Mouse (Mus musculus): ENCODE measurements around the gene Lin28a.

DNA sequence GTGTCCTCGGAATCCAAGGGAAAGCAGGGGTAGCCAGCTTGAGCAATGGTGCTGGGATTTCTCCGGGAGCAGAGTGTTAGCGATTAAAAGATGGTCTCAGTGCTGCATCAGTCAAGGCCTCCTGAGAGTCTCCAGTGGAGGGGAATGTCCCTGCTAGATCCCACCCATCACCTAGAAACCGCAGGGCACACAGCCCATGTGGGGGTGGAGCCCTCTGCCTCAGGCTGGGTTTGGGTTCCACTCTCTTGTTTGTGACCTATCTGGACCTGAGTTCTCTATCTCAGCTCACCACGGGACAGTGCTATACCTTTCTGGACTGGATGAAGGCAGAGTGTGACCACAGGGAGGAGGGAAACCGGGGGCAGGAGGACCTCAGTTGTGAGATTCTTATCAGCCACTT lies 40.3 kb upstream of the Lin28a start:
- TF ChIP-seq POLR2A (IDR thresholded peaks at IDR 0.05; ENCODE audit: low read depth, low read length) (no peak), CTCF (conservative IDR thresholded peaks at IDR 0.05; ENCODE audit: insufficient read depth, insufficient read length, low read depth, low read length) (no peak)

Data from kidney, adult 2 months (tissue).